Mouse (Mus musculus): ENCODE measurements around the gene Ube2h.

- TF ChIP-seq CTCF (IDR thresholded peaks at IDR 0.05) (no peak), POLR2A (IDR thresholded peaks at IDR 0.05; ENCODE audit: insufficient read depth, low read depth, low read length) (no peak), EP300 (IDR thresholded peaks at IDR 0.05; ENCODE audit: insufficient read depth, low read depth, low read length) (no peak)
These were observed 122.3 kb downstream of the Ube2h start for GRCm38 (mm10) chr6:30182038-30182437.

Data from heart, adult 2 months (tissue).